Mouse (Mus musculus): ENCODE results near the gene Ppp4c.

DNA sequence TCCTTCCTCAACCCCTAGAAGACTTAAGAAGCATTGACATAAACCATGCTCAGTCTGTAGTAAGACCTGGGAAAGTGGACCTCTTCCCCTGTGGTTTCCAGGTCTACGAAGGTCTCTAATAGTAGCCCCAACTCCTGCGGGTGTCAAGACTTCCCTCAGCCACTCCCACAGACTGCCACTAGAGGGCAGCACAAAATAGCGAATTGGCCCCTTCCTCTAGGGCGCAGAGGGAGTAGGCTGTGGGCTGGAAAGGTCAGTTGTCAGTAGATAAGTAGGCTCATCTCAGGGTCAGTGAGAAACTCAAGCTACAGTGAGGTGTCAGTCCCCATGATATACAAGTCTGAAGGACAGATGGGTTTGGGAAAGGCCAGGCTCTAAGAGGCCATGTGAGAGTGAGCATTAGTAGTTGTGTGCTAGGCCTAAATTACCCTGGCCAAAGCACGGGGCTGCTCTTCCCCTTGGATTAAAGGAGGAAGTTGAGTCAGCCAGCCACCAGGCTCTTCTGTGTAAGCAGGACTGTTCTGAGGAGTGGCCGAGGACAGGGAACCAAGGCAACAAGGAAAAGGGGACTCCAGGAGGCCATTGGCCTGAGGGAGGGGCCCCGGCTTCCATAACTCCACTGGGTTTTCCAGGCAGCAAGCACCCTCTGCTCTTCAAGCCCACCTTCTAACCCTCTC is 29.7 kb upstream of the Ppp4c start:
- TF ChIP-seq FLI1 (IDR thresholded peaks at IDR 0.05; ENCODE audit: low read length) (no peak), GATA1 (IDR thresholded peaks at IDR 0.05; ENCODE audit: borderline replicate concordance, low read length) (no peak)
